In the genomic region with DNA sequence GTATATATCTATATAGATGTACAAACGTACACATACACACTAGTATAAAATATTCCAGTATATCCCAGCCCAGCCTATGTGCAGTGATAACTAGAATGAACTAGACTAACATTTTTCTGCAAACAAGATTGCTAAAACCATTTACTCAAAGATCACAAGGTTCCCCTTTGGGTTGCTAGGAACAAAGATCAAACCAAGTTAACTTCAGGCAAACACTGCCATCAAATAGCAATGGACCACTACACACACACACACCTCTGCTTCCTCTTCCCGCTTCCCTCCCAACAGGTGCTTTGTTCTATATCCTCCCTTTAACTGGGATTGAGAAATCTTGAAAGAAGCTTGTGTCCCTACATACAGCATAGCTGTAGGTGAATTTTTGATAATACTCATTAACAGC, we compare ENCODE assay signal across 13 mouse cellular contexts. TPM values are rescaled to one million over a fixed set of nuclear protein-coding genes. Genes with fewer than 3 reads are reported as not detected.
DNase-seq lines count a peak whose midpoint lies in the region; ATAC-seq and TF ChIP-seq lines count a peak whose summit lies in the region.
"Had no signal": no experiment of that assay in that cellular context is flagged by ENCODE, and none has a peak within 500 bp of the region (broad histone marks: within the 10 kb centered on the region; RNA-seq: fewer than 3 reads in every experiment).

No protein-coding gene starts in this region.

- H3K36me3 ChIP-seq in hindbrain, embryonic 13.5 days = no peaks in the 10 kb centered on the region
- no peaks in the 10 kb centered on the region for H3K36me3 ChIP-seq in hindbrain, embryonic 12.5 days
- H3K36me3 ChIP-seq in neural tube, embryonic 12.5 days = no peaks in the 10 kb centered on the region
- no peaks in the 10 kb centered on the region for H3K36me3 ChIP-seq in intestine, postnatal 0 days (ENCODE audit: control insufficient read depth, insufficient read depth)
- H3K36me3 ChIP-seq in stomach, embryonic 16.5 days (ENCODE audit: control insufficient read depth, insufficient read depth, low read length) = 0 out of 2 replicates have a peak, but pooled peaks cover 4% of the 10 kb centered on the region

- no peaks in the 10 kb centered on the region for H3K27me3 ChIP-seq in hindbrain, embryonic 13.5 days
- H3K27me3 ChIP-seq in hindbrain, embryonic 12.5 days = no peaks in the 10 kb centered on the region
- H3K27me3 ChIP-seq in neural tube, embryonic 12.5 days (replicated peaks) = no peaks in the 10 kb centered on the region
- H3K27me3 ChIP-seq in intestine, postnatal 0 days (replicated peaks; ENCODE audit: control insufficient read depth, insufficient read depth, low read length) = no peaks in the 10 kb centered on the region
- H3K27me3 ChIP-seq in stomach, embryonic 16.5 days (ENCODE audit: control insufficient read depth, insufficient read depth, low read length) = no peaks in the 10 kb centered on the region
- H3K27me3 ChIP-seq: heart, embryonic 15.5 days had no signal

- H3K4me3 ChIP-seq in hindbrain, embryonic 13.5 days = no peak overlapping the region
- H3K4me3 ChIP-seq in hindbrain, embryonic 12.5 days = no peak overlapping the region
- no peak overlapping the region for H3K4me3 ChIP-seq in neural tube, embryonic 12.5 days
- peak overlapping the region; percentile 18 for H3K4me3 ChIP-seq in intestine, postnatal 0 days (ENCODE audit: low read depth, low read length)
- H3K4me3 ChIP-seq in stomach, embryonic 16.5 days (replicated peaks; ENCODE audit: low read length) = no peak overlapping the region
- H3K4me3 ChIP-seq: heart, embryonic 15.5 days had no signal

- H3K27ac ChIP-seq in hindbrain, embryonic 13.5 days = no peak overlapping the region
- H3K27ac ChIP-seq in hindbrain, embryonic 12.5 days = no peak overlapping the region
- no peak overlapping the region for H3K27ac ChIP-seq in neural tube, embryonic 12.5 days
- H3K27ac ChIP-seq in intestine, postnatal 0 days (ENCODE audit: low read depth, low read length) = no peak overlapping the region
- no peak overlapping the region for H3K27ac ChIP-seq in stomach, embryonic 16.5 days (ENCODE audit: low read length)
- H3K27ac ChIP-seq: heart, embryonic 15.5 days had no signal

- peak overlapping the region; percentile 33 for H3K4me2 ChIP-seq in hindbrain, embryonic 13.5 days
- H3K4me2 ChIP-seq in hindbrain, embryonic 12.5 days (replicated peaks) = no peak overlapping the region
- H3K4me2 ChIP-seq in neural tube, embryonic 12.5 days (replicated peaks) = peak overlapping the region; percentile 38
- H3K4me2 ChIP-seq in intestine, postnatal 0 days (replicated peaks; ENCODE audit: low read depth) = peak overlapping the region; percentile 71
- H3K4me2 ChIP-seq in stomach, embryonic 16.5 days (ENCODE audit: low read depth, low read length) = peak overlapping the region; percentile 12
- H3K4me2 ChIP-seq: heart, embryonic 15.5 days had no signal

- no peak overlapping the region for H3K9ac ChIP-seq in hindbrain, embryonic 13.5 days
- H3K9ac ChIP-seq in hindbrain, embryonic 12.5 days = no peak overlapping the region
- H3K9ac ChIP-seq in neural tube, embryonic 12.5 days = no peak overlapping the region
- H3K9ac ChIP-seq in intestine, postnatal 0 days (ENCODE audit: low read depth, low read length) = no peak overlapping the region; the same call in 1 of the 2 replicates
- no peak overlapping the region for H3K9ac ChIP-seq in stomach, embryonic 16.5 days (ENCODE audit: low read length)
- H3K9ac ChIP-seq: heart, embryonic 15.5 days had no signal

- TF ChIP-seq CTCF in intestine, postnatal 0 days (IDR thresholded peaks at IDR 0.05; ENCODE audit: low read depth) = no peak

- peaks cover 29% of the 10 kb centered on the region for H3K4me1 ChIP-seq in hindbrain, embryonic 13.5 days (replicated peaks)
- peaks cover 16% of the 10 kb centered on the region for H3K4me1 ChIP-seq in hindbrain, embryonic 12.5 days
- H3K4me1 ChIP-seq in neural tube, embryonic 12.5 days = peaks cover 14% of the 10 kb centered on the region
- H3K4me1 ChIP-seq in intestine, postnatal 0 days (replicated peaks; ENCODE audit: control insufficient read depth, insufficient read depth, low read length) = no peaks in the 10 kb centered on the region
- peaks cover 19% of the 10 kb centered on the region; the same call in 1 of the 2 replicates for H3K4me1 ChIP-seq in stomach, embryonic 16.5 days (ENCODE audit: control insufficient read depth, insufficient read depth, low read length)

- no peaks in the 10 kb centered on the region for H3K9me3 ChIP-seq in hindbrain, embryonic 13.5 days
- no peaks in the 10 kb centered on the region for H3K9me3 ChIP-seq in hindbrain, embryonic 12.5 days (replicated peaks)
- no peaks in the 10 kb centered on the region for H3K9me3 ChIP-seq in neural tube, embryonic 12.5 days
- H3K9me3 ChIP-seq in intestine, postnatal 0 days (ENCODE audit: control insufficient read depth) = no peaks in the 10 kb centered on the region
- H3K9me3 ChIP-seq in stomach, embryonic 16.5 days (replicated peaks; ENCODE audit: control insufficient read depth, low read length) = no peaks in the 10 kb centered on the region
- H3K9me3 ChIP-seq: heart, embryonic 15.5 days had no signal

- WGBS in hindbrain, embryonic 13.5 days = 85% methylated on average over 2 of the region's 2 CpGs
- 91% methylated on average over 2 of the region's 2 CpGs for WGBS in hindbrain, embryonic 12.5 days
- WGBS in neural tube, embryonic 12.5 days = 87% methylated on average over 2 of the region's 2 CpGs
- WGBS in intestine, postnatal 0 days = 46% methylated on average over 2 of the region's 2 CpGs
- 74% methylated on average over 2 of the region's 2 CpGs for WGBS in stomach, embryonic 16.5 days

- DNase-seq in neural tube, embryonic 10.5 days (ENCODE audit: extremely low spot score, low spot score) = no peak
- no peak for DNase-seq in adrenal gland, adult 2 months
- DNase-seq in urinary bladder, postnatal 25 days (ENCODE audit: low spot score) = no peak
- DNase-seq: adrenal gland, adult 8-10 months; cerebellum, adult 18-20 months; layer of hippocampus, adult 9-11 months; lung, adult 2 months had no signal

- ATAC-seq in hindbrain, embryonic 13.5 days (ENCODE audit: low FRiP score) = no peak
- no peak for ATAC-seq in hindbrain, embryonic 12.5 days (ENCODE audit: low FRiP score)
- ATAC-seq in neural tube, embryonic 12.5 days (ENCODE audit: low FRiP score, low read depth) = no peak
- ATAC-seq in intestine, postnatal 0 days = no peak
- no peak for ATAC-seq in stomach, embryonic 16.5 days (ENCODE audit: insufficient read depth, low FRiP score)

RNA-seq across cellular contexts. Expression of a gene that starts 3.0 kb away (rescaled TPM):
- polyA plus RNA-seq in hindbrain, embryonic 13.5 days (2015; fragmentation: Nextera tagmentation; extraction: Ambion mirVana) = 70.9 and 74.4 TPM in 2 replicates
- 76.1 and 85.0 TPM in 2 replicates for polyA plus RNA-seq in hindbrain, embryonic 12.5 days (2016; fragmentation: Nextera tagmentation; extraction: Ambion mirVana)
- polyA plus RNA-seq in neural tube, embryonic 12.5 days (2016; fragmentation: Nextera tagmentation; extraction: Ambion mirVana) = 80.0 and 93.3 TPM in 2 replicates
- polyA plus RNA-seq in intestine, postnatal 0 days (2015; fragmentation: Nextera tagmentation; extraction: Ambion mirVana) = 75.0 and 89.9 TPM in 2 replicates
- polyA plus RNA-seq in stomach, embryonic 16.5 days (2015; fragmentation: Nextera tagmentation; extraction: Ambion mirVana) = 52.2 and 60.3 TPM in 2 replicates
- total RNA-seq in adrenal gland, adult 2 months (2021) = 10 to 100 TPM; 67.1 to 87.0 TPM
- 7.5 and 8.2 TPM in 2 replicates for polyA plus RNA-seq in adrenal gland, adult 2 months (2012; rRNA removed)

RNA-seq across cellular contexts. Expression of a gene that starts 12.4 kb away (rescaled TPM):
- polyA plus RNA-seq in hindbrain, embryonic 13.5 days (2015; fragmentation: Nextera tagmentation; extraction: Ambion mirVana) = 5.1 and 6.7 TPM in 2 replicates
- polyA plus RNA-seq in hindbrain, embryonic 12.5 days (2016; fragmentation: Nextera tagmentation; extraction: Ambion mirVana) = 8.8 and 9.3 TPM in 2 replicates
- 8.2 and 8.8 TPM in 2 replicates for polyA plus RNA-seq in neural tube, embryonic 12.5 days (2016; fragmentation: Nextera tagmentation; extraction: Ambion mirVana)
- polyA plus RNA-seq in intestine, postnatal 0 days (2015; fragmentation: Nextera tagmentation; extraction: Ambion mirVana) = 3.6 and 3.9 TPM in 2 replicates
- polyA plus RNA-seq in stomach, embryonic 16.5 days (2015; fragmentation: Nextera tagmentation; extraction: Ambion mirVana) = 7.7 and 8.0 TPM in 2 replicates
- 10 to 100 TPM in 1 of 2 experiments, 1 to 10 TPM in 1; 9.3 to 13.2 TPM for total RNA-seq in adrenal gland, adult 2 months (2021)
- polyA plus RNA-seq in adrenal gland, adult 2 months (2012; rRNA removed) = 11.4 and 12.7 TPM in 2 replicates

RNA-seq across cellular contexts. Expression of a gene that starts 12.5 kb away (rescaled TPM):
- 2.1 and 2.3 TPM in 2 replicates for polyA plus RNA-seq in hindbrain, embryonic 13.5 days (2015; fragmentation: Nextera tagmentation; extraction: Ambion mirVana)
- polyA plus RNA-seq in hindbrain, embryonic 12.5 days (2016; fragmentation: Nextera tagmentation; extraction: Ambion mirVana) = 2.6 and 2.7 TPM in 2 replicates
- polyA plus RNA-seq in neural tube, embryonic 12.5 days (2016; fragmentation: Nextera tagmentation; extraction: Ambion mirVana) = 1.9 and 2.8 TPM in 2 replicates
- polyA plus RNA-seq in intestine, postnatal 0 days (2015; fragmentation: Nextera tagmentation; extraction: Ambion mirVana) = 1.3 and 1.5 TPM in 2 replicates
- polyA plus RNA-seq in stomach, embryonic 16.5 days (2015; fragmentation: Nextera tagmentation; extraction: Ambion mirVana) = 2.5 and 3.1 TPM in 2 replicates
- total RNA-seq in adrenal gland, adult 2 months (2021) = 10 to 100 TPM in 1 of 2 experiments, 1 to 10 TPM in 1; 6.5 to 10.1 TPM
- polyA plus RNA-seq in adrenal gland, adult 2 months (2012; rRNA removed) = 1.2 and 1.9 TPM in 2 replicates

RNA-seq across cellular contexts. Expression of a gene that starts 38.8 kb away (rescaled TPM):
- 6.3 and 7.2 TPM in 2 replicates for polyA plus RNA-seq in hindbrain, embryonic 13.5 days (2015; fragmentation: Nextera tagmentation; extraction: Ambion mirVana)
- 9.1 and 11.4 TPM in 2 replicates for polyA plus RNA-seq in hindbrain, embryonic 12.5 days (2016; fragmentation: Nextera tagmentation; extraction: Ambion mirVana)
- 8.2 and 8.9 TPM in 2 replicates for polyA plus RNA-seq in neural tube, embryonic 12.5 days (2016; fragmentation: Nextera tagmentation; extraction: Ambion mirVana)
- polyA plus RNA-seq in intestine, postnatal 0 days (2015; fragmentation: Nextera tagmentation; extraction: Ambion mirVana) = 129 and 141 TPM in 2 replicates
- 25.5 and 29.5 TPM in 2 replicates for polyA plus RNA-seq in stomach, embryonic 16.5 days (2015; fragmentation: Nextera tagmentation; extraction: Ambion mirVana)
- total RNA-seq in adrenal gland, adult 2 months (2021) = 10 to 100 TPM; 41.6 to 42.4 TPM
- polyA plus RNA-seq in adrenal gland, adult 2 months (2012; rRNA removed) = 88.1 and 97.1 TPM in 2 replicates

RNA-seq across cellular contexts. Expression of a gene that starts 48.3 kb away (rescaled TPM):
- polyA plus RNA-seq in hindbrain, embryonic 13.5 days (2015; fragmentation: Nextera tagmentation; extraction: Ambion mirVana) = 9.1 and 11.7 TPM in 2 replicates
- 7.9 and 11.0 TPM in 2 replicates for polyA plus RNA-seq in hindbrain, embryonic 12.5 days (2016; fragmentation: Nextera tagmentation; extraction: Ambion mirVana)
- 8.9 and 10.5 TPM in 2 replicates for polyA plus RNA-seq in neural tube, embryonic 12.5 days (2016; fragmentation: Nextera tagmentation; extraction: Ambion mirVana)
- 7.1 and 8.9 TPM in 2 replicates for polyA plus RNA-seq in intestine, postnatal 0 days (2015; fragmentation: Nextera tagmentation; extraction: Ambion mirVana)
- polyA plus RNA-seq in stomach, embryonic 16.5 days (2015; fragmentation: Nextera tagmentation; extraction: Ambion mirVana) = 12.1 and 13.2 TPM in 2 replicates
- total RNA-seq in adrenal gland, adult 2 months (2021) = 10 to 100 TPM; 12.1 to 19.1 TPM
- 20.8 and 23.1 TPM in 2 replicates for polyA plus RNA-seq in adrenal gland, adult 2 months (2012; rRNA removed)
